Mouse (Mus musculus) gastrocnemius, adult 8-10 months (tissue): Measurements from ENCODE around the gene Ezh1. TPM values are rescaled to one million over a fixed set of nuclear protein-coding genes. Genes with fewer than 3 reads are reported as not detected.
A peak's percentile ranks its signal among the peaks of the same experiment; 100 is the strongest.

Source experiments
- DNase-seq, 2 experiments: peaks; one replicate each; pipeline ENCODE4 v3.0.0; 2022; ENCODE audit warnings: low spot score in 2 of 2
- total RNA-seq, 4 experiments: library from RNA; stranded (reverse); gene quantifications; 2 replicates each; pipeline ENCODE4 v1.2.4; 2022

Gene Ezh1
- total RNA-seq, 4 experiments from 2014 or later: 24.3 to 31.0 (median 26.2) TPM

DNA sequence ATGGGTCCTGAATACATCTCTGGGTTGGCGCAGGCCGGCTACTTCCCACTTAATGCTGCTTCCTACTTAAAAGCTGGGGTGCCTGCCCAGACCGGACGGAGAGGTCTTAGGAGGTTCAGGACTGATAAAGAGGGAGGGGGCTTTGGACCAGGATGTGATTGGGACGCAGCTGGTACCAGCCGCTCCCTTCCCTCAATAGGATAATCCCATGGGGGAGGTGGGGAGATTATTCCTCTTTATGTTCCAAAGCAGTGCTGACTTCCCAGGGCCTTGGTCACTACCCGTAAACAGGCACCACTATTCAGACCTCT, 20.4 kb upstream of the Ezh1 start:
- DNase-seq: no peak

GRCm38 (mm10) chr11:101245855-101246701, 19.8 kb upstream of the Ezh1 start, which contains the start of gene Ramp2:
Gene Ramp2, plus strand, starts transcription at chr11:101246028.
- DNase-seq: no peak

GRCm38 (mm10) chr11:101245071-101245470, 18.8 kb upstream of the Ezh1 start:
- DNase-seq: peak; percentile 50 to 63

GRCm38 (mm10) chr11:101238071-101238647, 11.9 kb upstream of the Ezh1 start:
- DNase-seq: no peak

- no peak for DNase-seq
Observed at GRCm38 (mm10) chr11:101236782-101237181, 10.5 kb upstream of the Ezh1 start.

DNA sequence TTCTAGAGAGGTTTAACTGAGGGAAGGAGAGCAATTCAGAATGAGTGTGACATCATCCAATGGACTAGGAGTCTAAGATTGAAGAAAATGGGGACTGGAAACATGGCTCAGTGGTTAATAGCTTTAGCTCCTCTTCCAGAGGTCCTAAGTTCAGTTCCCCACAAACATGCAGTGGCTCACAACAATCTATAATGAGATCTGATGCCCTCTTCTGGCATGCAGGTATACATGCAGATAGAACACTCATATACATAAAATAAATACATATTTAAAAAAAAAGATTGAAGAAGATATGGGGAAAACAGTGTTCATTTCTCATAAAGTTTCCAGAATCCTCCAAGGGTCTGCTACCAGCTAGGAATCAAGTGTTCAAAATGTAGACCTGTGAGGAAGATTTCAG, 9.2 kb upstream of the Ezh1 start:
- no peak for DNase-seq

GRCm38 (mm10) chr11:101234124-101234523, 7.9 kb upstream of the Ezh1 start:
- no peak for DNase-seq

GRCm38 (mm10) chr11:101233240-101233639, 7.0 kb upstream of the Ezh1 start:
- no peak for DNase-seq

GRCm38 (mm10) chr11:101232010-101232839, 6.0 kb upstream of the Ezh1 start:
- peak in 1 of 2 experiments; percentile 30 for DNase-seq

DNA sequence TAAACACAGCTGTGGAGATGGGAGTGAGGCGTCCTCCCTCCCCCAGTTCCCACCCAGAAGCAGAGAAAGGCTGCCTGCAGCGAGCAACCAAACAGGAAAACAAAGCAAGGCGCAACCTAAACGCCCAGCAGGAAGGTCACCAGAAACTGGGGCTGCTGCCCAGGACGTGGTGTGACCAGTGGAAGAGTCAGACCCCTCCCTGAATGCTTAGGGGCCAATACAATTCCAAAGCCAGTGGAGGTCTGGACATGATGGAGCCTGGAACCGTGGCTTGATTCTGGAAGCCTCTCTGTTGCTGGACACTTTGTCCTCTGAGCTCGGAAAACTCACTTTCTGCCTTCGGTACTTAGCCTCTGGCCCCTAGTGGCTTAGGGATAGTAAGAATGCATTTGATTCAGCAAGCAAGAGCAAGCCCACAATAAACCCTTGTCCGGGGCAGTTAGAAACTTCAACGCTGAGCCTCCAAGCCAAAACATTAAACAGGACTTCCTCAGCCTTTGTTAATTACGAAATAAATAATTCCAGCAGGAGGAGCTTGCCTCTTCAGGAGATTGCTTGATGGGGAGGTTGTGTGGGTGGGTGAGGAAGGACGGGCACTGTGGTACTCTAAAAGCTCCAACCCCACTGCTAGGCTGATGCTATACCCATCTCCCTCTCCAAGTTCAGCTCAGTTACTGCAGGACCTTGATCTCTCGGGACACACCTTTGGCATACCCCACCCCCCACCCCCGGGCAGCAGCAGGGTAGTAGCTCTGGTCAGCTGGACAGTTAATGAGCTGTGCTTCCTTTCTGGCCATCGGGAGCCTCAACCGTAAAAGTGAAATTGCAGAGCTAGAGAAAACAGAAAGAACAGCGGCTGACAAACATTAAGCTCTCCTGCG, 5.0 kb upstream of the Ezh1 start:
- DNase-seq: peak; percentile 70 to 78

DNA sequence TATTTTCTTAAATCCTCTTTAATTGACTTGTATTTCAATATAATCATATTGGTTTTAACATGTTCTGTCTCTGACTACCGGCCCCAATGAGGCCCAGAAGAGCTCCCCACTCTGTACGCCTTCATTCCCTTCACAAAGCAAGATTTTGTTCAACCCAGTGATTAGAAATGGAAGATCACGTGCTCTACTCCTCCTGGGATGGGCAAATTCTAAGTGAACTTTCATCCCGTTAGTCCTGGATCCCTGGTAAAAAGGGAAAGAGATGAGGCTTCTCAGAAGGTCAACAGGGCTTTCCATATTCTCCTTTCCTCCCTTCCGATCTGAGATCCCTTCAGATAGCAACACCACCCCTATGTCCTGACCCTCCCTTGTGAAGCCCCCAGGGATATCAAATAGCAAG, 4.3 kb upstream of the Ezh1 start:
- no peak for DNase-seq

- DNase-seq: peak; percentile 35 to 69
Observed at GRCm38 (mm10) chr11:101230061-101230511, 3.8 kb upstream of the Ezh1 start.

DNA sequence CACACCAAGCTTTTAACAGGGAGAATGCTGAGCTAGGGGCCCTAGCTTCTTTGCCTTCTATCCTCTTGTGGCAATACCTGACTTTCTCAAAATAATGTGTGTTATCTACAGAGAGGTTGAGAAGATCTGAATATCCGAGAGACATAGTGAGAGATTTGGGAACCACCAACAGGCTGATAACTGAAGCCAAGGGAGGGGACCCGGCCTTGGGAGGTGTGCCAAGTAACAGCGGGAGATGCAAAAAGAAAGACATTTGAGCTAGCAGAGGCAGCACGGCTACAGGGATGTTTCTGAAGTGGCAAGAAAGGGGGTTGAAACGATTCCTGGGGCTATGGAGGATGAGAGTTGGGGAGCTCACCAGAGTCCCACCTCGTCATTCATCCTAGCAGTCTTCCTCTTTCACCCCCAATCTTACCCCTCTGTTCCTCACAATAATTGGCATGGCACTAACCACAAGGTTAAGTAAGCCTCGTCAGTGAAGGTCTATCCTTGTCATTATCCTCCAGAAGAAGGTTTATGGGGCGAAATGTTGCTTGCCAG, 3.2 kb upstream of the Ezh1 start:
- DNase-seq: peak in 1 of 2 experiments; percentile 42

DNA sequence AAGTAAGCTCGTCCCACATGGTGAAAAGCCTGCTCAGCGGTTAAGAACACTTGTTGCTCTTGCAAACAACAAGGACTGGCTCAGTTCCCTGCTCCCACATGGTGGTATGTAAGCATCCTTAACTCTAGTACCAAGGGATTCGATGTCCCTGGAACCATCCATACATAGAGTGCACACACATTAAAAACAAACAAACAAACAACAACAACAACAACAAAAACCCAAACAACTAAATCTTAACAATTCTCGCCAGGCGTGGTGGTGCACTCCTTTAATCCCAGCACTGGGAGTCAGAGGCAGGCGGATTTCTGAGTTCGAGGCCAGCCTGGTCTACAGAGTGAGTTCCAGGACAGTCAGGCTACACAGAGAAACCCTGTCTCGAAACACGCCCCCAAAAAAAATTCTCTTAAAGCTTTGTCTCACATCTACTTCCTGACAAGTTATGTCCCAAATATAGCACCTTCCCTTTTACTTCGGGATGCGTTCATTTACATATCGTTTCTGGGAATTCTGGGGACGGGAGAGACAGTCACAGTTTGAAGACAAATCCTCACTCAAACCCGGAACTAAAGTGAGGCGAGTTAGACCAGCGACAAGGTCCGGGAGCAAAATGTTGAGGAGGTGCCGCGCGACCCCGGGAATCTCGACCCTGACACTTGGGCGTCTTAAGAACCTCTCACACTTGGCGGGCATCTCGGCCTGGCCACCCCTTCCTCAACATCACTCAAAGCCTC, 765 bp downstream of the Ezh1 start:
- DNase-seq: no peak

- no peak for DNase-seq
Observed at GRCm38 (mm10) chr11:101224337-101224736, 1.9 kb downstream of the Ezh1 start.

- DNase-seq: no peak
Observed at GRCm38 (mm10) chr11:101221306-101221986, 4.8 kb downstream of the Ezh1 start.

DNA sequence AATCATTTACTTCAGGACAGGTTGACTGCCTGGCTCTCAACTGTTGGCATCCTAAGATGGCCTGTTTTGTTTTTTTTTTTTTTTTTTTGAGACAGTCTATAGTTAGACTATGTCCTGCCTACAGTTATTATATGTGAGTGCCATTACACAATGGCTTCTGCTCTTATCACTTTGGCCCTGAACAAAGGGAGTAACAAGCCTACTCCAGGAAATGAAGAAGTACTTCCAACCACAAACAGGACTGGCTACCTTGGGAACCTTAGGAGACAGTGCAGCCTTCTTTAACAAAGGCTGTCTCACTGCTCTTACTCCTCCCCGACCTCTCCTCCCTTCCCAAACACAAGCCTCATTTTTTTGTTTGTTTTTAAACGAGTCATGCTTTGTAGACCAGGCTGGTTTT, 5.4 kb downstream of the Ezh1 start:
- no peak for DNase-seq

GRCm38 (mm10) chr11:101218436-101219055, 7.7 kb downstream of the Ezh1 start:
- no peak for DNase-seq

GRCm38 (mm10) chr11:101216936-101217335, 9.3 kb downstream of the Ezh1 start:
- DNase-seq: no peak
